Mouse (Mus musculus) C2C12 (cell line): ENCODE measurements at regions not wholly inside any gene's neighbourhood (a gene's known extent, or its start where the extent isn't known, plus 50 kb on each side); places are given as distances from the start of the nearest gene placed in this dataset.

Experiments used
- H3K27me3 ChIP-seq: one replicate; pipeline ENCODE4 v1.6.1; 2011; ENCODE audit not compliant: control insufficient read depth, insufficient read depth, insufficient read length
- H3K36me3 ChIP-seq: one replicate; pipeline ENCODE4 v1.6.1; 2011; ENCODE audit not compliant: control insufficient read depth, insufficient read depth
- H3K4me3 ChIP-seq: one replicate; pipeline ENCODE4 v1.5.1; 2011; ENCODE audit warnings: mild to moderate bottlenecking, control low read depth; ENCODE audit not compliant: poor library complexity, insufficient read depth, severe bottlenecking
- H3K79me2 ChIP-seq: one replicate; pipeline ENCODE4 v1.6.1; 2011; ENCODE audit not compliant: control insufficient read depth, insufficient read depth
- H3K79me3 ChIP-seq: one replicate; pipeline ENCODE4 v1.6.1; 2011; ENCODE audit warnings: low read depth, control low read depth
- H3ac ChIP-seq: one replicate; pipeline ENCODE3; 2011; ENCODE audit warnings: low read depth; ENCODE audit not compliant: control insufficient read depth, insufficient read length
- CEBPB ChIP-seq: IDR thresholded peaks from one replicate; pipeline ENCODE4 v1.6.1; 2011; ENCODE audit warnings: low read depth, mild to moderate bottlenecking, control low read depth, moderate library complexity
- CTCF ChIP-seq: IDR thresholded peaks from one replicate; pipeline ENCODE4 v1.5.1; 2011; ENCODE audit not compliant: control insufficient read depth, insufficient read depth, insufficient read length
- FOSL1 ChIP-seq: IDR thresholded peaks from one replicate; pipeline ENCODE4 v1.8.0; 2011; ENCODE audit warnings: mild to moderate bottlenecking, low read length; ENCODE audit not compliant: poor library complexity, insufficient read depth, severe bottlenecking
- MAX ChIP-seq: IDR thresholded peaks from one replicate; pipeline ENCODE4 v1.6.1; 2011; ENCODE audit warnings: mild to moderate bottlenecking, control low read depth
- MYOD1 ChIP-seq: IDR thresholded peaks from one replicate; pipeline ENCODE4 v1.6.1; 2011; ENCODE audit warnings: low read depth; ENCODE audit not compliant: control insufficient read depth, insufficient read length
- MYOG ChIP-seq: IDR thresholded peaks from one replicate; pipeline ENCODE4 v1.6.1; 2011; ENCODE audit not compliant: control insufficient read depth, insufficient read length; ENCODE audit errors: extremely low read depth
- USF1 ChIP-seq: IDR thresholded peaks from one replicate; pipeline ENCODE4 v1.6.1; 2011; ENCODE audit warnings: low read depth, mild to moderate bottlenecking, control low read depth, moderate library complexity

DNA sequence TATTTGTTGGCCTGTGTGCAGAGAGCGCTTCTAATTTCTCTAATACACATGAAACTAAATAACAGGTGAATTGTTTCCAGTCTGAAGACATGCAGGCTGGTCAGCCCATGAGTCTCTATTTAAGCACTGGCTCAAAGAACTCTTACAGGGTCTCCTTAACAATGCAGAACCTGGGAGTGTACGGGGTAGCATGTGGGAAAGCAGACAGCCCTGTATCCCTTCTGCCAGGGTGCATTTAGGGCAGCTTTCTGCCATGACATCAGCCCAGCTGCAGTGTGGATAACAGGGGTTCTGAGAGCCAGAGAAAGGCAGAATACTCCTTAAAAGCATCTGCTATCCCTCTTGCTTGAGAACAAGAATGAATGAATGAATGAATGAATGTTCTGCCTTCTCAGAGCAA is 164.7 kb downstream of the Grb14 start:
- TF ChIP-seq MYOD1 (no peak), MAX (no peak), CEBPB (no peak), FOSL1 (no peak), USF1 (no peak), CTCF (no peak), MYOG (no peak)
- Histone ChIP-seq H3K79me2 (no peaks in the 10 kb centered on the region), H3K27me3 (no peaks in the 10 kb centered on the region), H3K4me3 (no peak overlapping the region), H3ac (no peak overlapping the region), H3K36me3 (no peaks in the 10 kb centered on the region), H3K79me3 (no peaks in the 10 kb centered on the region)

- Histone ChIP-seq H3K79me2 (no peaks in the 10 kb centered on the region), H3ac (no peak overlapping the region), H3K4me3 (no peak overlapping the region), H3K79me3 (no peaks in the 10 kb centered on the region), H3K36me3 (no peaks in the 10 kb centered on the region), H3K27me3 (no peaks in the 10 kb centered on the region)
- TF ChIP-seq CTCF = peak; percentile 56
- TF ChIP-seq MYOD1 = no peak
- no peak for TF ChIP-seq MAX
- TF ChIP-seq CEBPB = no peak
- TF ChIP-seq MYOG = no peak
- no peak for TF ChIP-seq USF1
These were observed 170.9 kb downstream of the Grb14 start for GRCm38 (mm10) chr2:64853918-64854317.

DNA sequence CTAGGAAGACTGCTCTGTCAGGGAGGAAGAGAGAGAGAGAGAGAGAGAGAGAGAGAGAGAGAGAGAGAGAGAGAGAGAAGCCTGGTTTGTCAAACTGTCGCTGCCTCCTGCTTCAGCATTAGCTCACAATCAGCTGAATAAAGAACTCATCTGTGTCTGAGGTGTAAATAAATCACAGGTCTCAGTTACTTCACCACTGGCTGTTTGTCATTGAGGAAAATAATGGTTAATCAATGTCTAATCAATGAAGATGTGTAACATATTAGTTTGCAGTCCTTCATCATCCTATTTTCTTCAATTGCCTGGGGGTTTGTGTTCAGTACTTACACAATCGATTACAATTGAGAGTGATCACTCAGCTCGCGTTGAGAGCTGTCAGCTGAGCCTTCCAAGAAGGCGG is 171.9 kb downstream of the Grb14 start:
- Histone ChIP-seq H3ac (no peak overlapping the region), H3K79me2 (no peaks in the 10 kb centered on the region), H3K79me3 (no peaks in the 10 kb centered on the region), H3K36me3 (no peaks in the 10 kb centered on the region), H3K4me3 (no peak overlapping the region), H3K27me3 (no peaks in the 10 kb centered on the region)
- TF ChIP-seq CEBPB (no peak), MYOG (no peak), FOSL1 (no peak), CTCF (no peak), MYOD1 (no peak)

GRCm38 (mm10) chr2:64851096-64851495 is 173.7 kb downstream of the Grb14 start:
- H3K79me3 ChIP-seq = no peaks in the 10 kb centered on the region
- H3K4me3 ChIP-seq = no peak overlapping the region
- no peaks in the 10 kb centered on the region for H3K36me3 ChIP-seq
- no peaks in the 10 kb centered on the region for H3K79me2 ChIP-seq
- no peak overlapping the region for H3ac ChIP-seq
- no peaks in the 10 kb centered on the region for H3K27me3 ChIP-seq
- TF ChIP-seq CTCF (no peak), MYOD1 (no peak), USF1 (no peak), MYOG (no peak), CEBPB (no peak)

- Histone ChIP-seq H3K4me3 (no peak overlapping the region), H3ac (no peak overlapping the region), H3K79me2 (no peaks in the 10 kb centered on the region), H3K36me3 (no peaks in the 10 kb centered on the region), H3K79me3 (no peaks in the 10 kb centered on the region), H3K27me3 (no peaks in the 10 kb centered on the region)
- no peak for TF ChIP-seq FOSL1
These were observed 174.1 kb downstream of the Grb14 start for GRCm38 (mm10) chr2:64850656-64851055.

- no peaks in the 10 kb centered on the region for H3K27me3 ChIP-seq
- H3K79me3 ChIP-seq = no peaks in the 10 kb centered on the region
- no peaks in the 10 kb centered on the region for H3K36me3 ChIP-seq
- H3ac ChIP-seq = no peak overlapping the region
- TF ChIP-seq MYOG (no peak), MAX (no peak), FOSL1 (no peak), CEBPB (no peak), USF1 (no peak), MYOD1 (no peak), CTCF (no peak)
- no peaks in the 10 kb centered on the region for H3K79me2 ChIP-seq
- H3K4me3 ChIP-seq = no peak overlapping the region
These were observed 200.3 kb downstream of the Grb14 start for GRCm38 (mm10) chr2:64824494-64824893.
